Mouse (Mus musculus) mammary gland, adult 2 months (tissue): ENCODE measurements around the gene Mfsd14b. TPM values are rescaled to one million over a fixed set of nuclear protein-coding genes. Genes with fewer than 3 reads are reported as not detected.

Experiments
- polyA plus RNA-seq: library from polyadenylated mRNA; depleted of rRNA; stranded (reverse); fragments of >200 nt; gene quantifications from 2 replicates; pipeline ENCODE4 v1.2.3, GENCODE M21; 2012; ENCODE audit warnings: low replicate concordance; rRNA removed

Gene Mfsd14b
- 18.7 and 19.9 TPM in 2 replicates for polyA plus RNA-seq

DNA sequence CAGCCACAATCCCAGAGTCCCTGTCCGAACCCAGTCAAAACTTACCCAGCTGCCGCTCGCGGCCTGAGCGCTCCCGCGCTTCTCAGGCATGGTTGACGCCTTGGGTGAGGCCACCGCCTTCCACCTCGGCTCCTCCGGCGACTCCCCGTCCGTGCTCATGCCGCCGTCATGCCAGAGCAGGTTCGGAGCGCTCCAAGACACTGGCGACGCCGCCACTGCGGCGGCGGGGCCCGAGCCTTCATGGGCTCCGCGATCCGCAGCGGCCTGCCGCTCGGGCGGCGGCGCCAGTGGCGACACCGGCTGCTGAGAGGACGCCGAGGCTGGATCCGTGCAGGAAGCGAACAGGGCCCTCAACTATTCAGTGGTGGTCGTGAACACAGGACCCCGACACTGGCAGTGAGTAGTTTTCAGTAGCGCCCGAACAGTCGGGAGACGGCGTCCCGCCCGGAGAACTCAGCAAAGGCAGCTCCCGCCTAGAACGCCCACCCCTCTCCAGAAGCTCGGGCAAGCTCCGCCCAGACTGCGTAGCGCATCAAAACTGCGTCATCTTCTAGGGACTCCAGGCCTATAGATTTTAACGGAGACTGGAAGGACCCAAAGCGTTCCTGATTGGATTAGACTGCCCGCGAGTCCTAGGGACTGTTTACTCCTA, at the start of gene Mfsd14b:
Gene Mfsd14b (minus strand): TSS at position 517 of the 652 bp plus-strand sequence.

DNA sequence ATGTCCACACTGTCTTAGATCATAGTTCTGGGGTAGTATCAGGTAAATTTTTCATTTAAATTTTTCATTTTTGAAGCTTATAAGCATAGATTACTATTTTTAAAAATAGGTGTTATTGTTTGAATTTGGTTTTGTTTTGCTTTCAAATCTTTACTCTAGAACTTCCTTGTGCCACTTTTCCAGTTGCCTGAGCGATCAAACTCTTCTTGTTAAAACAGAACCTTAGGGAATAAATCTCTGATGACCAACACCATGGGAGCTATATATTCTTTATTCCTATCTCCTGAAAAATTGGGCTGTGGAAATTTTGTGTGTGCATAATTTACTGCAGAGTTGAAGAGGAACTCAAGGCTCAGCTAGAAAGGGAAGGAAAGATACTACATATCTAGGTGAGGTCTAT, 37.2 kb upstream of the Mfsd14b start, which contains the start of gene Olfr466:
Gene Olfr466 (plus strand): TSS at position 301 of the 400 bp plus-strand sequence.

DNA sequence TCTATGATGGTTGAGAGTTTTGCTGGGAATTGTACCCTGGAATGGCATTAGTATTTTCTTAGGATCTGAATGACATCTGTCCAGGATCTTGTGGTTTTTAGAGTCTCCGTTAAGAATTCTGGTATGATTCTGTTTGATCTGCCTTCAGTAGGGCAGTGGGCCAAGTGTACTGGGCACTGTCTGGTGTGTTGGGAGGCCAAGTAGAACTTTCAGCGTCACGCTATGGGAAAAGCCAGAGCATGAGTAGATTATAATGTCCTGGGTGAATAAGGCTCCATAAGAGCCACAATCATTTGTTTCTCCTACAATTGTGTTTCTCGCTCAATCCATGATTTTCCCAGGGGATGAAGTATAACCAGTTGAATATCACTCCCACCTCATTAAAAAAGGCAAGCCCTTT, 25.0 kb upstream of the Mfsd14b start, which contains the start of gene Olfr465-ps1:
Gene Olfr465-ps1 (plus strand): TSS at position 301 of the 400 bp plus-strand sequence.

DNA sequence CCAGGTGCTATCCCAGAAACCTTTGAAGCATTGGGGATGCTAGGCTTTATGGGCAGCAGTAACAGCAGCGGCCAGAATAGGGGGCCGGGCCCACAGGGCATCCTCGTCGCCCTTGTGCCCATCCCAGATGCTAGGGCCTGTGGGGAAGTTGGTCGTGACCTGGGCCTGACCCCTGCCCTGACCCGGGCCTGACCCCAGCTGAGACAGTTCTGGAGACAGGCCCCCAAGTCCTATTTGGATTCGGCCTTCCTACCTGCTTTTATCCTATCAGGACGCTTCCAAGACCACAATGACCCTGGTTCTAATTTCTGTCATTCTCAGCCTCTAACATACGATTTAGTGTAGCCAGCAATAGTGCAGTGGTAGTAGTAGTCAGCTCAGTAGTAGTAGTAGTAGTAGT, 60.1 kb downstream of the Mfsd14b start, which contains the start of gene Prss47:
Gene Prss47 (minus strand): TSS at position 101 of the 400 bp plus-strand sequence.

DNA sequence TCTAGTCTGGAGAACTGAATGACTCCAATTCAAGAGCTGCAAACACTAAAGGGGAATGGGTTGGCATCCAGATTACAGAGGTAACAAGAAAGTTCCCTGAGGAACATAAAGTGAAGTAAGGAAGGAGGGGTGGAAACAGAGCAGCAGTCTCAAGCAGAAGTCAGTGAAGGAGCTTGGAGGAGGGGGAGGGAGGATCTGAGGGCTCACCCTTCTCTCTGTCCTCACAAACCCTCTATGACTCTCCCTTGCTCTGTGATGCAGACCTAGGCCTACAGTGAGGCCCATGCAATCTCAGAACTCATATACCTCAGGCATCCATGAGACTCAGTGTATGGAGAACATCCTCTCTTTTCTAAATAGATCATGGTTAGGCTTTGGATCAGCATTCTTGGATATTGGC, 80.0 kb downstream of the Mfsd14b start, which contains the start of gene Spata31d1c:
Gene Spata31d1c (plus strand): TSS at position 301 of the 400 bp plus-strand sequence.

Other genes with a start within 250 kb of the Mfsd14b start
- not detected in 2 replicates for gene Cntnap3, start 209.0 kb downstream of the Mfsd14b start, polyA plus RNA-seq
- not detected in 2 replicates for gene Spata31, start 195.6 kb downstream of the Mfsd14b start, polyA plus RNA-seq
- 0.03 TPM in 1 of 2 replicates, not detected in the other for gene Spata31d1c, start 79.9 kb downstream of the Mfsd14b start, polyA plus RNA-seq
- not detected in 2 replicates for gene Prss47, start 60.2 kb downstream of the Mfsd14b start, polyA plus RNA-seq
- gene Olfr465-ps1, start 25.1 kb upstream of the Mfsd14b start, polyA plus RNA-seq, result not detected in 2 replicates
- gene Olfr466, start 37.3 kb upstream of the Mfsd14b start, polyA plus RNA-seq, result not detected in 2 replicates
- not detected in 2 replicates for gene Nlrp4f, start 93.0 kb upstream of the Mfsd14b start, polyA plus RNA-seq
- not detected in 2 replicates for gene Gm10775, start 146.6 kb upstream of the Mfsd14b start, polyA plus RNA-seq
- gene Zfp369, start 165.8 kb upstream of the Mfsd14b start, polyA plus RNA-seq, result 17.0 and 24.9 TPM in 2 replicates